Mouse (Mus musculus): ENCODE results near the gene Pdk2. TPM values are rescaled to one million over a fixed set of nuclear protein-coding genes. Genes with fewer than 3 reads are reported as not detected.

The Pdk2 gene
- polyA plus RNA-seq, 1 experiment from 2014 or later: 41.8 TPM

- Histone ChIP-seq H3K27ac (replicated peaks) (peak overlapping the region; percentile 79), H3K9me3 (replicated peaks) (no peaks in the 10 kb centered on the region), H3K36me3 (0 out of 2 replicates have a peak, but pooled peaks cover 15% of the 10 kb centered on the region), H3K27me3 (no peaks in the 10 kb centered on the region), H3K9ac (peak overlapping the region; percentile 86), H3K4me2 (replicated peaks) (peak overlapping the region; percentile 86), H3K4me3 (replicated peaks) (peak overlapping the region; percentile 79), H3K4me1 (peaks cover 20% of the 10 kb centered on the region)
- WGBS: under 1% methylated on average over 20 of the region's 20 CpGs
- ATAC-seq (ENCODE audit: insufficient number of reproducible peaks, low FRiP score, low TSS enrichment, low read depth): peak; percentile 21; the same call in 1 of the 2 replicates
These were observed 539 bp downstream of the Pdk2 start for GRCm38 (mm10) chr11:95040491-95041138.

GRCm38 (mm10) chr11:95039766-95040165 is 1.4 kb downstream of the Pdk2 start:
- Histone ChIP-seq H3K27ac (replicated peaks) (no peak overlapping the region), H3K4me3 (replicated peaks) (peak overlapping the region; percentile 79), H3K36me3 (0 out of 2 replicates have a peak, but pooled peaks cover 15% of the 10 kb centered on the region), H3K9me3 (replicated peaks) (no peaks in the 10 kb centered on the region), H3K4me1 (peaks cover 20% of the 10 kb centered on the region), H3K4me2 (replicated peaks) (peak overlapping the region; percentile 86), H3K9ac (peak overlapping the region; percentile 86; the same call in 1 of the 2 replicates), H3K27me3 (no peaks in the 10 kb centered on the region)
- no peak for ATAC-seq (ENCODE audit: insufficient number of reproducible peaks, low FRiP score, low TSS enrichment, low read depth)
- 72% methylated on average over 4 of the region's 4 CpGs for WGBS

- 80% methylated on average over 13 of the region's 13 CpGs for WGBS
- ATAC-seq (ENCODE audit: insufficient number of reproducible peaks, low FRiP score, low TSS enrichment, low read depth): no peak
- H3K36me3 ChIP-seq: 0 out of 2 replicates have a peak, but pooled peaks cover 15% of the 10 kb centered on the region
These were observed 2.1 kb downstream of the Pdk2 start for GRCm38 (mm10) chr11:95038818-95039655.

GRCm38 (mm10) chr11:95038156-95038817 is 2.9 kb downstream of the Pdk2 start:
- Histone ChIP-seq H3K27me3 (no peaks in the 10 kb centered on the region), H3K9me3 (replicated peaks) (no peaks in the 10 kb centered on the region), H3K4me2 (replicated peaks) (no peak overlapping the region), H3K9ac (no peak overlapping the region), H3K27ac (replicated peaks) (no peak overlapping the region), H3K4me1 (peaks cover 20% of the 10 kb centered on the region), H3K36me3 (0 out of 2 replicates have a peak, but pooled peaks cover 15% of the 10 kb centered on the region), H3K4me3 (replicated peaks) (no peak overlapping the region)
- ATAC-seq (ENCODE audit: insufficient number of reproducible peaks, low FRiP score, low TSS enrichment, low read depth): no peak
- 71% methylated on average over 14 of the region's 14 CpGs for WGBS

More at GRCm38 (mm10) chr11:95038818-95039655, 2.1 kb downstream of the Pdk2 start:
- Histone ChIP-seq H3K4me2 (replicated peaks) (no peak overlapping the region), H3K4me3 (replicated peaks) (no peak overlapping the region), H3K27ac (replicated peaks) (no peak overlapping the region), H3K9ac (no peak overlapping the region), H3K9me3 (replicated peaks) (no peaks in the 10 kb centered on the region), H3K27me3 (no peaks in the 10 kb centered on the region), H3K4me1 (peaks cover 20% of the 10 kb centered on the region)

- Histone ChIP-seq H3K9ac (no peak overlapping the region), H3K9me3 (replicated peaks) (no peaks in the 10 kb centered on the region), H3K36me3 (0 out of 2 replicates have a peak, but pooled peaks cover 15% of the 10 kb centered on the region), H3K4me2 (replicated peaks) (no peak overlapping the region), H3K27ac (replicated peaks) (no peak overlapping the region), H3K4me3 (replicated peaks) (no peak overlapping the region), H3K27me3 (no peaks in the 10 kb centered on the region), H3K4me1 (peaks cover 20% of the 10 kb centered on the region)
- no peak for ATAC-seq (ENCODE audit: insufficient number of reproducible peaks, low FRiP score, low TSS enrichment, low read depth)
- 68% methylated on average over 6 of the region's 6 CpGs for WGBS
These were observed 3.8 kb downstream of the Pdk2 start for GRCm38 (mm10) chr11:95037306-95037705.

GRCm38 (mm10) chr11:95036521-95036920 is 4.6 kb downstream of the Pdk2 start:
- Histone ChIP-seq H3K4me2 (replicated peaks) (no peak overlapping the region), H3K4me1 (peaks cover 14% of the 10 kb centered on the region), H3K36me3 (0 out of 2 replicates have a peak, but pooled peaks cover 15% of the 10 kb centered on the region), H3K9me3 (replicated peaks) (no peaks in the 10 kb centered on the region), H3K9ac (no peak overlapping the region), H3K27me3 (no peaks in the 10 kb centered on the region), H3K27ac (replicated peaks) (no peak overlapping the region), H3K4me3 (replicated peaks) (no peak overlapping the region)
- no peak for ATAC-seq (ENCODE audit: insufficient number of reproducible peaks, low FRiP score, low TSS enrichment, low read depth)
- WGBS: 89% methylated on average over 5 of the region's 5 CpGs

GRCm38 (mm10) chr11:95034902-95035301 is 6.3 kb downstream of the Pdk2 start:
- no peaks in the 10 kb centered on the region for H3K27me3 ChIP-seq
- H3K9me3 ChIP-seq (replicated peaks): no peaks in the 10 kb centered on the region
- no peak overlapping the region for H3K4me3 ChIP-seq (replicated peaks)
- peaks cover 4% of the 10 kb centered on the region for H3K4me1 ChIP-seq
- H3K27ac ChIP-seq (replicated peaks): no peak overlapping the region
- H3K9ac ChIP-seq: no peak overlapping the region
- H3K36me3 ChIP-seq: 0 out of 2 replicates have a peak, but pooled peaks cover 22% of the 10 kb centered on the region
- 60% methylated on average over 10 of the region's 10 CpGs for WGBS
- ATAC-seq (ENCODE audit: insufficient number of reproducible peaks, low FRiP score, low TSS enrichment, low read depth): no peak
- no peak overlapping the region for H3K4me2 ChIP-seq (replicated peaks)

GRCm38 (mm10) chr11:95033617-95034016 is 7.5 kb downstream of the Pdk2 start:
- WGBS: 69% methylated on average over 14 of the region's 14 CpGs
- no peak for ATAC-seq (ENCODE audit: insufficient number of reproducible peaks, low FRiP score, low TSS enrichment, low read depth)
- H3K27ac ChIP-seq (replicated peaks): no peak overlapping the region

GRCm38 (mm10) chr11:95032945-95033344 is 8.2 kb downstream of the Pdk2 start:
- no peaks in the 10 kb centered on the region for H3K9me3 ChIP-seq (replicated peaks)
- no peaks in the 10 kb centered on the region for H3K27me3 ChIP-seq
- H3K27ac ChIP-seq (replicated peaks): no peak overlapping the region
- no peaks in the 10 kb centered on the region; the same call in 1 of the 2 replicates for H3K4me1 ChIP-seq
- no peak overlapping the region for H3K4me3 ChIP-seq (replicated peaks)
- no peak overlapping the region for H3K4me2 ChIP-seq (replicated peaks)
- WGBS: 29% methylated on average over 6 of the region's 6 CpGs
- H3K9ac ChIP-seq: no peak overlapping the region
- H3K36me3 ChIP-seq: 0 out of 2 replicates have a peak, but pooled peaks cover 21% of the 10 kb centered on the region
- ATAC-seq (ENCODE audit: insufficient number of reproducible peaks, low FRiP score, low TSS enrichment, low read depth): no peak

More at GRCm38 (mm10) chr11:95033617-95034016, 7.5 kb downstream of the Pdk2 start:
- Histone ChIP-seq H3K9ac (no peak overlapping the region), H3K4me3 (replicated peaks) (no peak overlapping the region), H3K9me3 (replicated peaks) (no peaks in the 10 kb centered on the region), H3K36me3 (0 out of 2 replicates have a peak, but pooled peaks cover 25% of the 10 kb centered on the region), H3K4me2 (replicated peaks) (no peak overlapping the region), H3K4me1 (no peaks in the 10 kb centered on the region; the same call in 1 of the 2 replicates), H3K27me3 (no peaks in the 10 kb centered on the region)

- 40% methylated on average over 13 of the region's 13 CpGs for WGBS
- H3K9me3 ChIP-seq (replicated peaks): no peaks in the 10 kb centered on the region
- H3K4me2 ChIP-seq (replicated peaks): no peak overlapping the region
- no peak overlapping the region for H3K27ac ChIP-seq (replicated peaks)
- H3K4me1 ChIP-seq: no peaks in the 10 kb centered on the region
- H3K9ac ChIP-seq: no peak overlapping the region
- no peak overlapping the region for H3K4me3 ChIP-seq (replicated peaks)
- peaks cover 36% of the 10 kb centered on the region for H3K36me3 ChIP-seq
- no peak for ATAC-seq (ENCODE audit: insufficient number of reproducible peaks, low FRiP score, low TSS enrichment, low read depth)
- H3K27me3 ChIP-seq: no peaks in the 10 kb centered on the region
These were observed 13.2 kb downstream of the Pdk2 start for GRCm38 (mm10) chr11:95027850-95028470.
